Mouse (Mus musculus): ENCODE results near the gene Dhx15.

The Dhx15 gene

GRCm38 (mm10) chr5:52145684-52146083 is 44.6 kb downstream of the Dhx15 start:
- no peak for DNase-seq (ENCODE audit: low spot score in 2 of 2)

- DNase-seq (ENCODE audit: low spot score in 2 of 2) = no peak
Observed at GRCm38 (mm10) chr5:52141936-52142335, 48.4 kb downstream of the Dhx15 start.

- DNase-seq (ENCODE audit: low spot score in 2 of 2) = no peak
Observed at GRCm38 (mm10) chr5:52138819-52139218, 51.5 kb downstream of the Dhx15 start.

GRCm38 (mm10) chr5:52138134-52138533 is 52.2 kb downstream of the Dhx15 start:
- DNase-seq (ENCODE audit: low spot score in 2 of 2) = no peak

- DNase-seq (ENCODE audit: low spot score in 2 of 2) = no peak
Observed at GRCm38 (mm10) chr5:52135460-52136141, 54.7 kb downstream of the Dhx15 start.

- no peak for DNase-seq (ENCODE audit: low spot score in 2 of 2)
Observed at GRCm38 (mm10) chr5:52132840-52133239, 57.5 kb downstream of the Dhx15 start.

- DNase-seq (ENCODE audit: low spot score in 2 of 2) = no peak
Observed at GRCm38 (mm10) chr5:52132092-52132491, 58.2 kb downstream of the Dhx15 start.

GRCm38 (mm10) chr5:52131389-52131788 is 58.9 kb downstream of the Dhx15 start:
- no peak for DNase-seq (ENCODE audit: low spot score in 2 of 2)

- DNase-seq (ENCODE audit: low spot score in 2 of 2) = no peak
Observed at GRCm38 (mm10) chr5:52130496-52130895, 59.8 kb downstream of the Dhx15 start.

- DNase-seq (ENCODE audit: low spot score in 2 of 2) = peak in 1 of 2 experiments; percentile 11
Observed at GRCm38 (mm10) chr5:52126263-52126662, 64.1 kb downstream of the Dhx15 start.

- DNase-seq (ENCODE audit: low spot score in 2 of 2) = peak in 1 of 2 experiments; percentile 9
Observed at GRCm38 (mm10) chr5:52125854-52126253, 64.5 kb downstream of the Dhx15 start.

GRCm38 (mm10) chr5:52122146-52122545 is 68.2 kb downstream of the Dhx15 start:
- DNase-seq (ENCODE audit: low spot score in 2 of 2) = no peak

GRCm38 (mm10) chr5:52119822-52120221 is 70.5 kb downstream of the Dhx15 start:
- DNase-seq (ENCODE audit: low spot score in 2 of 2) = no peak

- no peak for DNase-seq (ENCODE audit: low spot score in 2 of 2)
Observed at GRCm38 (mm10) chr5:52119192-52119591, 71.1 kb downstream of the Dhx15 start.

- no peak for DNase-seq (ENCODE audit: low spot score in 2 of 2)
Observed at GRCm38 (mm10) chr5:52117829-52118228, 72.5 kb downstream of the Dhx15 start.

GRCm38 (mm10) chr5:52116404-52116803 is 73.9 kb downstream of the Dhx15 start:
- DNase-seq (ENCODE audit: low spot score in 2 of 2) = peak; percentile 49 to 62

GRCm38 (mm10) chr5:52115821-52116317 is 74.4 kb downstream of the Dhx15 start:
- DNase-seq (ENCODE audit: low spot score in 2 of 2) = peak; percentile 93 to 94

GRCm38 (mm10) chr5:52114751-52115451 is 75.4 kb downstream of the Dhx15 start:
- peak; percentile 46 to 49 for DNase-seq (ENCODE audit: low spot score in 2 of 2)

- DNase-seq (ENCODE audit: low spot score in 2 of 2) = peak; percentile 61 to 67
Observed at GRCm38 (mm10) chr5:52113851-52114731, 76.2 kb downstream of the Dhx15 start.

- DNase-seq (ENCODE audit: low spot score in 2 of 2) = peak; percentile 63 to 71
Observed at GRCm38 (mm10) chr5:52112953-52113841, 77.1 kb downstream of the Dhx15 start.

GRCm38 (mm10) chr5:52112191-52112760 is 78.0 kb downstream of the Dhx15 start:
- no peak for DNase-seq (ENCODE audit: low spot score in 2 of 2)
